Mouse (Mus musculus): ENCODE results near the gene Lgals9. TPM values are rescaled to one million over a fixed set of nuclear protein-coding genes. Genes with fewer than 3 reads are reported as not detected.
"Not testable (repeated sequence)": the region's sequence is repeated elsewhere in the genome, so short reads cannot be mapped to it uniquely, and the experiment has no call there.

The Lgals9 gene
- polyA plus RNA-seq, 1 experiment from 2014 or later, result 13.4 TPM

GRCm38 (mm10) chr11:79017161-79017606, 32.4 kb upstream of the Lgals9 start:
- Histone ChIP-seq H3K27ac (replicated peaks) (no peak overlapping the region), H3K4me3 (no peak overlapping the region), H3K27me3 (no peaks in the 10 kb centered on the region), H3K9me3 (no peaks in the 10 kb centered on the region), H3K36me3 (0 out of 2 replicates have a peak, but pooled peaks cover 3% of the 10 kb centered on the region), H3K4me2 (no peak overlapping the region), H3K4me1 (replicated peaks) (no peaks in the 10 kb centered on the region; the same call in 1 of the 2 replicates), H3K9ac (no peak overlapping the region)
- 74% methylated on average over 7 of the region's 7 CpGs for WGBS
- no peak for ATAC-seq (ENCODE audit: low FRiP score, low read depth)

DNA sequence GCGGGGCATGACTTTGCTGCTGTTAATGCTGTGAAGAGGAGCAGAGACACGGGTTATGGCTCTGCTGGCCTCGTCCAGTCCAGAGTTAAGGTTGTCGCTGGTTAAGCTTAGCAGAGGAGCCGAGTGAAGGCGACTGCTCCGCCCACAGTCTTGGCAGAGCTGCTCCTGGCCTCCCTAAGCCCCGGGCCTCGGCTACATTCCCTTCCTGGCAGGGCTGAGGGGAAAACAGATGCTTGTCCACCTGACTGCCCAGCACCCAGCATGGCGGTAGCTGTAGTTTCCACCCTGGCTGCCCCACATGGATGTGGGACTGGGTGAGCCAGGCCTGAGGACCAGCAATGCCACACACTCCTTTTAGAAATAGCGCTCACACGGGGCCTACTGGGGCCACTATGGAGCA, 31.5 kb upstream of the Lgals9 start:
- no peak for ATAC-seq (ENCODE audit: low FRiP score, low read depth)
- no peaks in the 10 kb centered on the region; the same call in 1 of the 2 replicates for H3K4me1 ChIP-seq (replicated peaks)
- H3K27ac ChIP-seq (replicated peaks), result no peak overlapping the region
- H3K4me2 ChIP-seq, result no peak overlapping the region
- no peaks in the 10 kb centered on the region for H3K27me3 ChIP-seq
- no peak overlapping the region for H3K4me3 ChIP-seq
- WGBS, result 65% methylated on average over 12 of the region's 12 CpGs
- H3K9me3 ChIP-seq, result no peaks in the 10 kb centered on the region
- H3K9ac ChIP-seq, result no peak overlapping the region
- 0 out of 2 replicates have a peak, but pooled peaks cover 3% of the 10 kb centered on the region for H3K36me3 ChIP-seq

GRCm38 (mm10) chr11:79015660-79016215, 31.0 kb upstream of the Lgals9 start:
- Histone ChIP-seq H3K4me1 (replicated peaks) (no peaks in the 10 kb centered on the region; the same call in 1 of the 2 replicates), H3K27ac (replicated peaks) (no peak overlapping the region), H3K9ac (no peak overlapping the region), H3K4me2 (no peak overlapping the region), H3K9me3 (no peaks in the 10 kb centered on the region), H3K27me3 (no peaks in the 10 kb centered on the region), H3K4me3 (no peak overlapping the region), H3K36me3 (0 out of 2 replicates have a peak, but pooled peaks cover 3% of the 10 kb centered on the region)
- ATAC-seq (ENCODE audit: low FRiP score, low read depth), result no peak
- WGBS, result 89% methylated on average over 24 of the region's 24 CpGs

GRCm38 (mm10) chr11:79014602-79015325, 30.0 kb upstream of the Lgals9 start:
- WGBS, result 69% methylated on average over 15 of the region's 15 CpGs
- Histone ChIP-seq H3K36me3 (0 out of 2 replicates have a peak, but pooled peaks cover 3% of the 10 kb centered on the region), H3K4me2 (no peak overlapping the region), H3K27ac (replicated peaks) (no peak overlapping the region), H3K27me3 (no peaks in the 10 kb centered on the region), H3K9ac (no peak overlapping the region), H3K4me1 (replicated peaks) (no peaks in the 10 kb centered on the region; the same call in 1 of the 2 replicates), H3K9me3 (no peaks in the 10 kb centered on the region), H3K4me3 (no peak overlapping the region)
- ATAC-seq (ENCODE audit: low FRiP score, low read depth), result no peak

DNA sequence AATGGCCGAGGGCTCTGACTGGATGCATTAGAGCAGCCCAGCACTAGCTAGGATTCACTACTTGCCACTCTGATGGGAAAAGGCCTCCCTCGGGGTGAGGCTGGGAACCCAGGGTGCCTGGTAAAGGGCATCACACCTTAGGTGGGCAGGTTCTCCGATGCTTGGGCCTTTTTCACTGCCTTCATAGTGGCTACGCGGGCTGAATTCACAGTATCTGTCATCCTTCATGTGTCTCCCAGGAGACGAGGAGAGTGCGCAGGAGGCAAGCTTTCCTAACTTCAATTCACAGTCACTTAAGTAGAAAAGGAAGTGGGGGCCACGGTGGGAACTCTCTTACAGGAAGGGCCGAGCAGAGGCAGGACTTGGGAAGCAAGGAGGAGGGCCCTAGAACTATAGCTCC, 29.1 kb upstream of the Lgals9 start:
- Histone ChIP-seq H3K4me1 (replicated peaks) (no peaks in the 10 kb centered on the region; the same call in 1 of the 2 replicates), H3K9ac (no peak overlapping the region), H3K36me3 (no peaks in the 10 kb centered on the region), H3K4me3 (no peak overlapping the region), H3K27ac (replicated peaks) (no peak overlapping the region), H3K9me3 (no peaks in the 10 kb centered on the region), H3K4me2 (no peak overlapping the region), H3K27me3 (no peaks in the 10 kb centered on the region)
- no peak for ATAC-seq (ENCODE audit: low FRiP score, low read depth)
- 47% methylated on average over 9 of the region's 9 CpGs for WGBS

DNA sequence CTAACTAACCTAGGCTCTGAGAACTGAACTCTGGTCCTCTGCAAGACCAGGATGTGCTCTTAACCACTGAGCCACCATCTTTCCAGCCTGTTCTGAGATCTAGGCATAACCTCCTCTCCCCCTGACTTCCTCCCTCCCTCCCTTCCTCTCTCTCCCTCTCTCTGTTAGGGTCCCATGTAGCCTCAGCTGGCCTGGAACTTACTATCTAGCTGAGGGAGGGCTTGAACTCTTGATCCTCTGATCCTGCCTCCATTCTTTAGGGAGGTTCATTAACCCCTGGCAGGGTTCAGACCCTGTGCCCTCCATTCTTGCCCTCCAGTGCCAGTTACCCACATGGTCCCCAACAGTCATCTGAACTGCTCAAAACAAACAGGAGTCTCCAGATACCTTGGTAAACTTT, 28.3 kb upstream of the Lgals9 start:
- no peak overlapping the region for H3K9ac ChIP-seq
- no peaks in the 10 kb centered on the region; the same call in 1 of the 2 replicates for H3K4me1 ChIP-seq (replicated peaks)
- no peak overlapping the region for H3K27ac ChIP-seq (replicated peaks)
- no peak overlapping the region for H3K4me3 ChIP-seq
- no peak overlapping the region for H3K4me2 ChIP-seq
- no peaks in the 10 kb centered on the region for H3K36me3 ChIP-seq
- H3K9me3 ChIP-seq, result no peaks in the 10 kb centered on the region
- ATAC-seq (ENCODE audit: low FRiP score, low read depth), result no peak
- H3K27me3 ChIP-seq, result no peaks in the 10 kb centered on the region

DNA sequence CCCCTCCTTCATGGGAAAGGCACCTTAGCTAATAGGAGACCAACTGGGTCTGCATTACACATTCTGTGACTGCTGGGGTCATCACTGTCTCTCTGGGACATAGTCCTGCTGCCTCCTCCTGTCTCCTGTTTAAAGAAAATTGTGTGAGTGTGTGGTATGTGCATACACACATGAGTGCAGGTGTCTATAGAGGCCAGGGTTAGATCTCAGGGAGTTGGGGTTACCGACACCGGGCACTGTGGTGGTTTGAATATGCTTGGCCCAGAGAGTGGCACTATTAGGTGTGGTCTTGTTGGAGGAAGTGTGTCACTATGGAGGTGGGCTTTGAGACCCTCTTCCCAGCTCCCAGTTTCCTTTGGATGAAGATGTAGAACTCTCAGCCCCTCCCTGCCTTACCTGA, 27.8 kb upstream of the Lgals9 start:
- WGBS, result 85% methylated on average over 2 of the region's 2 CpGs

GRCm38 (mm10) chr11:79008891-79009290, 24.1 kb upstream of the Lgals9 start:
- ATAC-seq (ENCODE audit: low FRiP score, low read depth), result no peak
- Histone ChIP-seq H3K36me3 (no peaks in the 10 kb centered on the region), H3K4me1 (replicated peaks) (no peaks in the 10 kb centered on the region), H3K27ac (replicated peaks) (no peak overlapping the region), H3K27me3 (no peaks in the 10 kb centered on the region), H3K4me2 (no peak overlapping the region), H3K9me3 (no peaks in the 10 kb centered on the region), H3K9ac (no peak overlapping the region), H3K4me3 (no peak overlapping the region)
- WGBS, result 63% methylated on average over 7 of the region's 7 CpGs

More for the DNA sequence above, 27.8 kb upstream of the Lgals9 start:
- Histone ChIP-seq H3K27me3 (no peaks in the 10 kb centered on the region), H3K9me3 (no peaks in the 10 kb centered on the region), H3K36me3 (no peaks in the 10 kb centered on the region), H3K27ac (replicated peaks) (no peak overlapping the region), H3K4me3 (no peak overlapping the region), H3K9ac (no peak overlapping the region), H3K4me2 (no peak overlapping the region), H3K4me1 (replicated peaks) (no peaks in the 10 kb centered on the region; the same call in 1 of the 2 replicates)
- no peak for ATAC-seq (ENCODE audit: low FRiP score, low read depth)

DNA sequence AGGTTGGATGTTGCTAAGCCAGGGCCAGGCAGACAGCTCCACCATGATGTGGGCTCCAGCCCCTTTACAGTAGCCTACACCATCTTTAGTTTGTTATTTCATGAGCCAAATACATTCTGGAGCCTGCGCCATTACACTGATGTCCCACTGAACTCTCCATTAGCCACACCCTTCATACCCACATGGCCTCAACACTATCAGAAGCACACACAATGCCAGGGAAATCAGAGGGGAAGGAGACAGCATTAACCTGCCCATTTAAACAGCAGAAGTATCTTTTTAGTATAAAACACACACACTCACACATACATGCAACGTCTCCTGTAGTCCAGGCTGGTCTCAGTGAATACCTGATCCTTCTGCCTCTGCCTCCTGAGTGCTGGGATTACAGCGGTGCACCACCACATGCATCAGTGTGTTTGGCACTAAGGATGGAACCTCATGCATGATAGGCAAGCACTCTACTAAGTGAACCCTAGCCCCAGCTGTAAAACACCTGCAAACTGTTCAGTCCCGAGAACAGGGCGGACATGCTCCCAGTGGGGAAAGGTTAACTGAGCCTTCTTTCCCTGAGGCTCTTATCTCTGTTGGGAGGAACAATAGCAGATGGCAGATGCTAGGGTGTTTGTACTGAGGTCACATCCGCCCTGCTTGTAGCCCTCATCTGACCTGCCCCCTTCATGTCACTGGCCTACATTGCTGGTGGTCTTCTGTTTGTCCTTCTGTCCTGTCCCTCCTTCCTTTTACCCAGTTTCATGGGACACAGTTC, 23.4 kb upstream of the Lgals9 start:
- no peaks in the 10 kb centered on the region for H3K9me3 ChIP-seq
- H3K27ac ChIP-seq (replicated peaks), result no peak overlapping the region
- no peak for ATAC-seq (ENCODE audit: low FRiP score, low read depth)
- no peak overlapping the region for H3K4me3 ChIP-seq
- no peaks in the 10 kb centered on the region for H3K4me1 ChIP-seq (replicated peaks)
- H3K9ac ChIP-seq, result no peak overlapping the region
- H3K36me3 ChIP-seq, result no peaks in the 10 kb centered on the region
- H3K4me2 ChIP-seq, result no peak overlapping the region
- 74% methylated on average over 6 of the region's 6 CpGs for WGBS
- no peaks in the 10 kb centered on the region for H3K27me3 ChIP-seq

- 91% methylated on average over 3 of the region's 3 CpGs for WGBS
- not testable (repeated sequence) for H3K9me3 ChIP-seq; H3K27ac ChIP-seq (replicated peaks); H3K4me2 ChIP-seq; H3K36me3 ChIP-seq; H3K4me3 ChIP-seq; H3K4me1 ChIP-seq (replicated peaks); ATAC-seq (ENCODE audit: low FRiP score, low read depth); H3K27me3 ChIP-seq; H3K9ac ChIP-seq
Observed at GRCm38 (mm10) chr11:79007356-79007755, 22.6 kb upstream of the Lgals9 start.

DNA sequence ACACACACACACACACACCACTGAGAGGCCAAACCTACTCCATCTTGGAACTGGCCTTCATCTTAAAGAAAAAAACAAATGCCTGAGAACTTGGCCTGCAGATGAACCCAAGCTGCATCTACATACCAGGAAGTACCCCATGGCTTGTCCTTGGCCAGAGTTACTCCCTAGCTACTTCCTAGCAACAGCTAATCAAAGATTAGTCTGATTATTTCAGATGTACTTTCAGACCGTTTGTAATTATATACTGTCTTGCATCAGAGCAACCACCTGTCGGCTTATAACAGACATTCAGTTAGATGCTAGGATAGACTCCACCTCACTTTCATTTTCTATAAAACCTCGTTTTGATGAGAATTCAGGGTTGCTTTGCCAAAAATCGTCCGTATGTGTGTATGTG, 21.7 kb upstream of the Lgals9 start:
- no peak overlapping the region for H3K4me2 ChIP-seq
- ATAC-seq (ENCODE audit: low FRiP score, low read depth), result no peak
- H3K9ac ChIP-seq, result no peak overlapping the region
- H3K9me3 ChIP-seq, result no peaks in the 10 kb centered on the region
- WGBS, result 74% methylated on average over 5 of the region's 5 CpGs
- H3K27ac ChIP-seq (replicated peaks), result no peak overlapping the region
- H3K27me3 ChIP-seq, result no peaks in the 10 kb centered on the region
- no peak overlapping the region for H3K4me3 ChIP-seq
- H3K4me1 ChIP-seq (replicated peaks), result no peaks in the 10 kb centered on the region
- no peaks in the 10 kb centered on the region for H3K36me3 ChIP-seq

Measured in hindbrain, embryonic 15.5 days (tissue).